Mouse (Mus musculus) lung, adult 2 months (tissue): ENCODE measurements around the gene Aamdc. TPM values are rescaled to one million over a fixed set of nuclear protein-coding genes. Genes with fewer than 3 reads are reported as not detected.

Experiments used
- DNase-seq: peaks from one replicate; pipeline ENCODE4 v3.0.0; 2022
- H3K4me1 ChIP-seq: fragments of 200-500 bp; 2 replicates; pipeline ENCODE4 v1.6.1; 2011; ENCODE audit warnings: low read length; ENCODE audit not compliant: control insufficient read depth, insufficient read depth
- H3K4me3 ChIP-seq: fragments of 200-500 bp; replicated peaks from 2 replicates; pipeline ENCODE3; 2011; ENCODE audit warnings: low read depth, mild to moderate bottlenecking, control low read depth, low read length; ENCODE audit errors: extremely low read depth
- CTCF ChIP-seq: fragments of 200-500 bp; IDR thresholded peaks from 2 replicates; pipeline ENCODE4 v1.5.1; 2011; ENCODE audit warnings: mild to moderate bottlenecking, low read length, control low read depth; ENCODE audit not compliant: insufficient read depth
- POLR2A ChIP-seq: fragments of 200-500 bp; IDR thresholded peaks from 2 replicates; pipeline ENCODE4 v1.6.1; 2011; ENCODE audit warnings: low read depth, mild to moderate bottlenecking, control low read depth, low read length, borderline replicate concordance; ENCODE audit errors: extremely low read depth
- WGBS: fragments of 180-500 bp; shearing (Covaris S2); methylation state at CpG from one replicate; pipeline ENCODE4 v1.1.7; 2018; 5-methylcytosine and 5-hydroxymethylcytosine counted together
- polyA plus RNA-seq: library from polyadenylated mRNA; depleted of rRNA; stranded (reverse); fragments of >200 nt; gene quantifications from 2 replicates; pipeline ENCODE4 v1.2.3, GENCODE M21; 2012; rRNA removed

Aamdc gene
- 16.9 and 25.6 TPM in 2 replicates for polyA plus RNA-seq

- WGBS: under 1% methylated on average over 67 of the region's 68 CpGs
- TF ChIP-seq POLR2A: peak; percentile 96
- TF ChIP-seq CTCF: peak; percentile 58
- DNase-seq: peak; percentile 90
- H3K4me3 ChIP-seq: peak within 1 kb of the TSS; percentile 86
- H3K4me1 ChIP-seq: no peaks in the 10 kb centered on the region; the same call in 1 of the 2 replicates
Observed at GRCm38 (mm10) chr7:97579067-97579975, at the start of gene Aamdc, which contains the start of gene Rsf1. Gene Aamdc, minus strand, starts transcription at chr7:97579497. Gene Rsf1, plus strand, starts transcription at chr7:97579889.

- TF ChIP-seq POLR2A (no peak), CTCF (no peak)
- DNase-seq: no peak
- no peak overlapping the region for H3K4me3 ChIP-seq
- no peaks in the 10 kb centered on the region; the same call in 1 of the 2 replicates for H3K4me1 ChIP-seq
Observed at GRCm38 (mm10) chr7:97623402-97623801, 44.1 kb upstream of the Aamdc start.

DNA sequence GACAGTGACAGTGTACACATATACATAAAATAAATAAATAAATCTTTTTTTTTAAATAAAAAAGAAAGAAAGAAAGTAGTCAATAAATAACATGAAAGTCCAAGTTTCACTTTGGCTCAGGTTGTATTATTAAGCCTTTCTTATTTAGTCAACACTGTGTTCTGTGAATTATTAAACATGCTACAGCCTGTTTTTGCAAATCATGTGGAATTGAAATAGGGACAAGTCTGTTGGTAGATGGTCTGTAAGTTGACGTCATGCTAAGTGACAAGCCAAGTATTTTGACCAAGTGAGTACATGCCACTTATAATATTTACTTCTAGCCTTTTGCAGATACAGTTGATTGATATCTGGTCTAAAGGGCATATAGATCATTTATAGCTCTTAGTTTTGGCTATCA is 43.4 kb upstream of the Aamdc start:
- no peak for TF ChIP-seq POLR2A
- no peak for TF ChIP-seq CTCF
- no peak overlapping the region for H3K4me3 ChIP-seq
- H3K4me1 ChIP-seq: no peaks in the 10 kb centered on the region; the same call in 1 of the 2 replicates
- 79% methylated on average over 1 of the region's 1 CpGs for WGBS
- no peak for DNase-seq

DNA sequence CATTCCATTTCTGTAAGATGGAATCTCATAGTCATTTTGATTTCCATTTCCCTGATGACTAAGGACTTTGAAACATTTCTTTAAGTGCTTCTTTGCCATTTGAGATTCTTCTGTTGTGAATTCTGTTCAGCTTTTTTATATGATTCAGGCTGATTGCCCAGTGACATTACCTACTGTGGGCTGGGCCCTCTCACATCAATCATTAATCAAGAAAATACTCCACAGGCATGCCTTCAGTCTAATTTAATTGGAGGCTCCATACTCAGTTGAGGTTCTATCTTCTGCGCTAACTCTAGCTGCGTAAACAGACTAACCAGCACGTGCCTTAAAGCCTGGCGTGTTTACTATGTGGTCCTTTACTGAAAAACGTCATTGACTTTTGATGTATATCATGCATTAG is 42.0 kb upstream of the Aamdc start:
- TF ChIP-seq POLR2A (no peak), CTCF (no peak)
- no peak for DNase-seq
- no peak overlapping the region for H3K4me3 ChIP-seq
- 84% methylated on average over 5 of the region's 5 CpGs for WGBS
- H3K4me1 ChIP-seq: no peaks in the 10 kb centered on the region; the same call in 1 of the 2 replicates

DNA sequence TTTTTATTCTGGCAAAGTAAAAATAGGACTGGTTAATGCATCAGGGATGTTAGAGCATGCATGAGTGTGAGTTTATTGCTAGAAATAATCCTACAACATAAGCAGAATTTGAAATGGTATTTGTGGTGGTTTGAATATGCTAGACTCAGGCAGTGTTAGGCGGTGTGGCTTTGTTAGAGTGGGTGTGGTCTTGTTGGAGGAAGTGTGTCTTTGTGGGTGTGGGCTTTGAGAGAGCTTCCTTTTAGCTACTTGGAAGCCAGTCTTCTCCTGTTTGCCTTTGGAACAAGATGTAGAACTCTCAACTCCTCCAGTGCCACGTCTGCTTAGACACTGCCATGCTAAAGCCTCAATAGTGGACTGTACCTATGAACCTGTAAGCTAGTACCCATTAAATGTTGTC is 19.3 kb upstream of the Aamdc start:
- TF ChIP-seq CTCF (no peak), POLR2A (no peak)
- 58% methylated on average over 2 of the region's 2 CpGs for WGBS
- Histone ChIP-seq H3K4me3 (no peak overlapping the region), H3K4me1 (peaks cover 3% of the 10 kb centered on the region)
- no peak for DNase-seq

DNA sequence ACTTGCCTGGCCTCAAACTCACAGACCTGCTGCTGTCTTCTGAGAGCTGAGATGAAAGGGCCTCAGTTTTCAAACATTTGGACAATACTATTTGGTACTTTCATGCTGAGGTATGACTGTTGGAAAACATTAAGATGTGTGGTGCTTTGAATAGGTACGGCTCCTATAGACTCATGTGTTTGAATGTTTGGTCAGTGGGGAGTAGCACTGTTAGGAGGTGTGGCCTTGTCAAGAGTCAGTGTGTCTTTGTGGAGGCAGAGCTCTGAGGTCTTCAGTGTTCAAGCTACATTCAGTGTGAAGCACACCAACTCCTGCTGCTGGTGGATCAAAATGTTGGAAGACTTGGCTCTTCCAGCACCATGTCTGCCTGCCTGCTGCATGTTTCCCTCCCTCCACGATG is 14.2 kb upstream of the Aamdc start:
- DNase-seq: no peak
- no peak overlapping the region for H3K4me3 ChIP-seq
- TF ChIP-seq POLR2A: no peak
- no peak for TF ChIP-seq CTCF
- peaks cover 10% of the 10 kb centered on the region for H3K4me1 ChIP-seq
- 67% methylated on average over 2 of the region's 2 CpGs for WGBS

DNA sequence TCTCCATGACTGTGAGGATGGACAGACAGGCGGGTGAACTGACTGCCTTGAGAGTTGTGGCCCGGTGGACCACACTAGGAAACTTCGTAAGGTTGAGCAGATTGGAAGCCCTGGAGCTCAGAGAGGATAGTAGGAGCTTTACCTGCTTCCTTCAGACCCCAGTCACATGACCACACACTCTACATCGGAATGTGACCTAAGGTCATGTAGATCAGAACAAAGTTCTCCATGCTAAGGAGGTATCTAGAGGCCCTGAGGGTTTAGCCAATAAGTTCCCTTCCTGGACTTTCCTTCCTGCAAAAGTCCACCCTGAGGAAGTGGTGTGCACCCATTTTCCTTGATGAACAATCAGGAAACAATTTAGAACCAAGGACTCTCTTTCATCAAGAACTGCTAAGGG is 13.1 kb upstream of the Aamdc start:
- H3K4me1 ChIP-seq: peaks cover 12% of the 10 kb centered on the region
- no peak for DNase-seq
- TF ChIP-seq POLR2A (no peak), CTCF (no peak)
- WGBS: 90% methylated on average over 4 of the region's 4 CpGs
- no peak overlapping the region for H3K4me3 ChIP-seq

DNA sequence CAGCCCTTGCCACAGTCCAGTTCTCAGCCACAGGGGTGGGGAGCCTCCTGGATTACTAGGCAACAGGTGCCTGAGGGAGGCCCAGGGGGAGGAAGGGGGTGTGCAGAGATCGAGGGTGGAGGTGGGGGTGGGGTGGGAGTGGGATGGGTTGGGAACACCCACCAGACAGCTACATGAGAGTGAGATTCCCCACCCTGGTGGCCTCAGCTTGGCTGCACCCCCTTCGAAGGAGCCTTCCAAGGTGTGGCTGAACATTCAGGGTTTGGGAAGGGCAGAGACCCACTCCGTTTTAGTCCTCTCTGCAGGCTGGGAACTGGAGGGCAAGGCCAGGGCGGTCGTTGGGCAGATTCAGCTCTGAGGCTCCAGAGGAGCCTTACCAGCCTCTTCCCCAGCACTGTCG is 12.0 kb upstream of the Aamdc start:
- no peak for TF ChIP-seq CTCF
- no peak for TF ChIP-seq POLR2A
- 77% methylated on average over 6 of the region's 6 CpGs for WGBS
- DNase-seq: no peak
- peaks cover 12% of the 10 kb centered on the region for H3K4me1 ChIP-seq
- no peak overlapping the region for H3K4me3 ChIP-seq

DNA sequence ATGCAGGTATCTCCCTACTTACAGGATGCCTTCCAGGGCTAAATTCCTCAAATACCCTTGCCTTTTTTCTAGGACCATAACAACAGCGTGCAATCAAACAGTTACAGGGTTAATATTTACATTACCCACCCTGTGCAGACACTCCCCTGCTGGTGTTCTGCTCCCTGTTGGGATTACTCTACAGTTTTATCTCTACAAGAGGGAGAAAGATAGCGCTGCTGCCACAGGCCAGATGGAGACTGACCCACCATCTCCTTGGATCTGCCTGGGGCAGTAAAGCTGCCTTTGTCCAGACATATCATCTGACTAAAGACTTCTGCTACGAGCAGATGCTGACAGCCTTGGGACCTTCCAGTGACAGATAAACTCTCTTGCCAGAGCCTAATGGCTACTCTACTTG is 11.2 kb upstream of the Aamdc start:
- TF ChIP-seq CTCF (no peak), POLR2A (no peak)

GRCm38 (mm10) chr7:97588506-97588905 is 9.2 kb upstream of the Aamdc start:
- TF ChIP-seq CTCF: no peak
- TF ChIP-seq POLR2A: no peak
- DNase-seq: no peak
- Histone ChIP-seq H3K4me1 (peaks cover 15% of the 10 kb centered on the region), H3K4me3 (no peak overlapping the region)
- 81% methylated on average over 5 of the region's 5 CpGs for WGBS

More for the DNA sequence above, 11.2 kb upstream of the Aamdc start:
- 44% methylated on average over 3 of the region's 3 CpGs for WGBS
- Histone ChIP-seq H3K4me3 (no peak overlapping the region), H3K4me1 (peaks cover 12% of the 10 kb centered on the region)
- DNase-seq: no peak
